Mouse (Mus musculus): Measurements from ENCODE around the gene Fam50b. TPM values are rescaled to one million over a fixed set of nuclear protein-coding genes. Genes with fewer than 3 reads are reported as not detected.

The Fam50b gene
- polyA plus RNA-seq, 1 experiment from 2014 or later, result not detected

DNA sequence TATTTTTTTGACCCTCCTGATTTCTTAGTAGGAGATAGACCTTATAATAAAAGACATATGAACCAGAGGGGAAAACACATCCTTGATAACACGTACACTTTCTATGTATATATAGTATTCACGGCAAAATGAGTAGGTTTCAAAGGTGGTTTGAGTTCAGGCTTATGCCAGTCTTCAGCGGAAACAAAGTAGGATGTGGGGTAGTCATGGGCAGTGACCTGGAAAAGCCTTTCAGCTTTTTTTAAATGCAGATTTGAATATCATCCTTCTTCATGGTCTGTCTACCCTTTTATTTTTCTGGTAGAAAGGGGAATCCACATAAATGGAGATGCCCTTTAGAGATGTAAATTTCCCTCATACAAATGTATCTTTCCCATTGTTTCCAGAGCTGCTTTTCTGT, 29.8 kb upstream of the Fam50b start:
- no peak overlapping the region for H3K27ac ChIP-seq
- DNase-seq (ENCODE audit: low spot score) (no peak), ATAC-seq (ENCODE audit: low FRiP score) (no peak)
- 30% methylated on average over 3 of the region's 3 CpGs for WGBS
- H3K27me3 ChIP-seq (ENCODE audit: control insufficient read depth, insufficient read depth, low read length), result no peaks in the 10 kb centered on the region
- H3K4me3 ChIP-seq (replicated peaks; ENCODE audit: low read length), result no peak overlapping the region
- no peaks in the 10 kb centered on the region for H3K36me3 ChIP-seq (replicated peaks; ENCODE audit: control insufficient read depth, insufficient read depth)
- H3K9ac ChIP-seq, result no peak overlapping the region
- no peaks in the 10 kb centered on the region for H3K9me3 ChIP-seq (ENCODE audit: control insufficient read depth, low read length)
- no peak overlapping the region for H3K4me2 ChIP-seq (replicated peaks)
- no peaks in the 10 kb centered on the region for H3K4me1 ChIP-seq (replicated peaks; ENCODE audit: control insufficient read depth, insufficient read depth, low read length)

DNA sequence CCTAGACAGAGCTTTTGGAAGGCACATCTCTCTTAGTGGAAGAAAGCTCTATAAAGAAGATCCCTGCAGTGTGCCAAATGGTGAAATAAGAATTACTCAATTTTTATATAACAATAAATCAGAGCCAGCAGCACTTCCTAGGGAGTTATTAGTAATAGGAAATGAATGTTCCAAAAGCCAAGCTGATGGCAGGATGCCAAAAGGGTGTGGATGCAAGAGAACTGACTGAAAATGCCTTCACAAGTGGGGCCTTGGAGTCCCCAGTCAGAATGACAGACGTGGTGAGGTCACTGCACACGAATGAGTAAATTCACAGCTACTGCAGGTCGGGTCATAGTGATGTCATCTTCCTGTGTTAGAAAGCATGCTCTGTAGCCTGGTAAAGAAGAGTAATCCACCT, 25.7 kb upstream of the Fam50b start:
- Histone ChIP-seq H3K27ac (no peak overlapping the region), H3K9me3 (ENCODE audit: control insufficient read depth, low read length) (no peaks in the 10 kb centered on the region), H3K4me3 (replicated peaks; ENCODE audit: low read length) (no peak overlapping the region), H3K4me1 (replicated peaks; ENCODE audit: control insufficient read depth, insufficient read depth, low read length) (no peaks in the 10 kb centered on the region), H3K4me2 (replicated peaks) (no peak overlapping the region), H3K9ac (no peak overlapping the region), H3K27me3 (ENCODE audit: control insufficient read depth, insufficient read depth, low read length) (no peaks in the 10 kb centered on the region), H3K36me3 (replicated peaks; ENCODE audit: control insufficient read depth, insufficient read depth) (no peaks in the 10 kb centered on the region)
- no peak for ATAC-seq (ENCODE audit: low FRiP score)
- no peak for DNase-seq (ENCODE audit: low spot score)
- 54% methylated on average over 3 of the region's 3 CpGs for WGBS

DNA sequence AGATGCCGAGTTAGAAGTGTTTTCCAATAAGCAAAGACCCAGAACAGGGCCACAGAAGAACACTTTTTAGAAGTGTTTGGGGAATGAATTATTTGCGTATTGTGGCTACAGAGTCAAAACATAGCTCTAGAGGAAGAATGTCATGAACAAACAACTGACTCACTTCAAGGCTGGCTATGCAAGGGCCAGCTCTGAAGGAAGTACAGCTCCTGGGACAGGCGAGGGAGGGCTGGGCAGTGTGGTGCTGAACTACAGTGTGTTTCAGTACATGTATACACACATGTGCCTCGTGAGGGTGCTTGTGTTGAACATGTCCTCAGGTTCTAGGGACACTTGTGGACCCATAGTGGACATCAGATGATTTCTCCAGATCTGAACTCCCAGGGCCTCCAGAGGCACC, 25.1 kb upstream of the Fam50b start:
- no peak overlapping the region for H3K9ac ChIP-seq
- no peaks in the 10 kb centered on the region for H3K9me3 ChIP-seq (ENCODE audit: control insufficient read depth, low read length)
- no peak overlapping the region for H3K4me3 ChIP-seq (replicated peaks; ENCODE audit: low read length)
- no peak overlapping the region for H3K27ac ChIP-seq
- no peaks in the 10 kb centered on the region for H3K4me1 ChIP-seq (replicated peaks; ENCODE audit: control insufficient read depth, insufficient read depth, low read length)
- ATAC-seq (ENCODE audit: low FRiP score), result no peak
- WGBS, result 93% methylated on average over 4 of the region's 4 CpGs
- no peaks in the 10 kb centered on the region for H3K27me3 ChIP-seq (ENCODE audit: control insufficient read depth, insufficient read depth, low read length)
- DNase-seq (ENCODE audit: low spot score), result no peak
- H3K36me3 ChIP-seq (replicated peaks; ENCODE audit: control insufficient read depth, insufficient read depth), result no peaks in the 10 kb centered on the region
- no peak overlapping the region for H3K4me2 ChIP-seq (replicated peaks)

DNA sequence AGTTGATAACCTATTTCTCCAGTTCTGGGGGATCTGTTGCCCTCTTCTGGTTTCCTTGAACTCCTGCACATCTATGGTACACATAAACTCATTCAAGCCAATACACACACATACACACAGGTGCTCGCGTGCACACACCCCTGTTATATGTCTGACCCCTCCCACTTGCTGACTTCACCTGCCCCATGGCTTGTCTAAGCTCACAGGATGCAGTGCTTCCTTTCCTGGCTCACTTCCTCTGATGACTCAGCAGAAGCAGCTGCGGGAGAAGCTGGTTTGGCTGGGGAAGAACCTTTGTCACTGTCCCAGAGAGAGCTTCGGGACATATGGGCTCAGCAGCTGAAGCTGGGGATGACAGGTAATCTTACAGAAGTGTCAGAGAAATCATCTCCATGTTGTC, 23.2 kb upstream of the Fam50b start:
- DNase-seq (ENCODE audit: low spot score) (no peak), ATAC-seq (ENCODE audit: low FRiP score) (no peak)
- 85% methylated on average over 4 of the region's 4 CpGs for WGBS
- no peak overlapping the region for H3K4me2 ChIP-seq (replicated peaks)
- H3K4me3 ChIP-seq (replicated peaks; ENCODE audit: low read length), result no peak overlapping the region
- no peaks in the 10 kb centered on the region for H3K36me3 ChIP-seq (replicated peaks; ENCODE audit: control insufficient read depth, insufficient read depth)
- no peaks in the 10 kb centered on the region for H3K9me3 ChIP-seq (ENCODE audit: control insufficient read depth, low read length)
- no peak overlapping the region for H3K27ac ChIP-seq
- no peak overlapping the region for H3K9ac ChIP-seq
- no peaks in the 10 kb centered on the region for H3K27me3 ChIP-seq (ENCODE audit: control insufficient read depth, insufficient read depth, low read length)
- no peaks in the 10 kb centered on the region; the same call in 1 of the 2 replicates for H3K4me1 ChIP-seq (replicated peaks; ENCODE audit: control insufficient read depth, insufficient read depth, low read length)

GRCm38 (mm10) chr13:34712881-34713280, 21.8 kb upstream of the Fam50b start:
- no peaks in the 10 kb centered on the region; the same call in 1 of the 2 replicates for H3K4me1 ChIP-seq (replicated peaks; ENCODE audit: control insufficient read depth, insufficient read depth, low read length)
- ATAC-seq (ENCODE audit: low FRiP score), result no peak
- WGBS, result 70% methylated on average over 1 of the region's 1 CpGs
- no peak overlapping the region for H3K4me2 ChIP-seq (replicated peaks)
- H3K27me3 ChIP-seq (ENCODE audit: control insufficient read depth, insufficient read depth, low read length), result no peaks in the 10 kb centered on the region
- H3K4me3 ChIP-seq (replicated peaks; ENCODE audit: low read length), result no peak overlapping the region
- no peak overlapping the region for H3K9ac ChIP-seq
- no peak for DNase-seq (ENCODE audit: low spot score)
- H3K27ac ChIP-seq, result no peak overlapping the region
- H3K36me3 ChIP-seq (replicated peaks; ENCODE audit: control insufficient read depth, insufficient read depth), result no peaks in the 10 kb centered on the region
- no peaks in the 10 kb centered on the region for H3K9me3 ChIP-seq (ENCODE audit: control insufficient read depth, low read length)

DNA sequence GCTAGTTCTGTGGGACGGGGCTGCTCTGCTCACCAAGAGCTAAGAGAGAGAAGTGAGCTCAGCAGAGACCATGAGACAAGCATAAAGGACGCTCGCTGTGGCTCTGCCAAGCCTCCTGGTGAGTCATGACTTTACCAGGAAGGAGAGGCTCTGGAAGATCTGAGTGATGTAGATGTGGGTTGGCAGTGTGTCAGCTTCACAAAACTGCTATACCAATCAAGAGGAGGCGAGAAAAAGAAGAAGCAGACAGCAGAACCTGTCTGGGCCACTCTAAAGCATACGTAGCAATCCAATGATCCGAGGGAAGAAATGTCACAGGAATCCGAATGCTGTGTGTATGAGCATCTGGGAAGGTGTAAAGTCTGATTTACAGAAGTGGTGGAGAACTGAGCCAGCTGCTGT, 19.2 kb upstream of the Fam50b start:
- Histone ChIP-seq H3K36me3 (replicated peaks; ENCODE audit: control insufficient read depth, insufficient read depth) (no peaks in the 10 kb centered on the region), H3K9me3 (ENCODE audit: control insufficient read depth, low read length) (no peaks in the 10 kb centered on the region), H3K9ac (no peak overlapping the region), H3K27me3 (ENCODE audit: control insufficient read depth, insufficient read depth, low read length) (no peaks in the 10 kb centered on the region), H3K4me2 (replicated peaks) (no peak overlapping the region), H3K4me3 (replicated peaks; ENCODE audit: low read length) (no peak overlapping the region), H3K4me1 (replicated peaks; ENCODE audit: control insufficient read depth, insufficient read depth, low read length) (no peaks in the 10 kb centered on the region; the same call in 1 of the 2 replicates), H3K27ac (no peak overlapping the region)
- DNase-seq (ENCODE audit: low spot score) (no peak), ATAC-seq (ENCODE audit: low FRiP score) (no peak)
- WGBS, result 57% methylated on average over 7 of the region's 7 CpGs

GRCm38 (mm10) chr13:34724831-34725592, 9.6 kb upstream of the Fam50b start:
- H3K4me3 ChIP-seq (replicated peaks; ENCODE audit: low read length), result no peak overlapping the region
- 72% methylated on average over 8 of the region's 8 CpGs for WGBS
- ATAC-seq (ENCODE audit: low FRiP score) (peak; percentile 18; the same call in 1 of the 2 replicates), DNase-seq (ENCODE audit: low spot score) (no peak)
- H3K27ac ChIP-seq, result no peak overlapping the region
- peaks cover 22% of the 10 kb centered on the region for H3K4me1 ChIP-seq (replicated peaks; ENCODE audit: control insufficient read depth, insufficient read depth, low read length)
- no peaks in the 10 kb centered on the region for H3K27me3 ChIP-seq (ENCODE audit: control insufficient read depth, insufficient read depth, low read length)
- H3K9ac ChIP-seq, result no peak overlapping the region
- no peak overlapping the region for H3K4me2 ChIP-seq (replicated peaks)
- H3K9me3 ChIP-seq (ENCODE audit: control insufficient read depth, low read length), result no peaks in the 10 kb centered on the region
- no peaks in the 10 kb centered on the region for H3K36me3 ChIP-seq (replicated peaks; ENCODE audit: control insufficient read depth, insufficient read depth)

DNA sequence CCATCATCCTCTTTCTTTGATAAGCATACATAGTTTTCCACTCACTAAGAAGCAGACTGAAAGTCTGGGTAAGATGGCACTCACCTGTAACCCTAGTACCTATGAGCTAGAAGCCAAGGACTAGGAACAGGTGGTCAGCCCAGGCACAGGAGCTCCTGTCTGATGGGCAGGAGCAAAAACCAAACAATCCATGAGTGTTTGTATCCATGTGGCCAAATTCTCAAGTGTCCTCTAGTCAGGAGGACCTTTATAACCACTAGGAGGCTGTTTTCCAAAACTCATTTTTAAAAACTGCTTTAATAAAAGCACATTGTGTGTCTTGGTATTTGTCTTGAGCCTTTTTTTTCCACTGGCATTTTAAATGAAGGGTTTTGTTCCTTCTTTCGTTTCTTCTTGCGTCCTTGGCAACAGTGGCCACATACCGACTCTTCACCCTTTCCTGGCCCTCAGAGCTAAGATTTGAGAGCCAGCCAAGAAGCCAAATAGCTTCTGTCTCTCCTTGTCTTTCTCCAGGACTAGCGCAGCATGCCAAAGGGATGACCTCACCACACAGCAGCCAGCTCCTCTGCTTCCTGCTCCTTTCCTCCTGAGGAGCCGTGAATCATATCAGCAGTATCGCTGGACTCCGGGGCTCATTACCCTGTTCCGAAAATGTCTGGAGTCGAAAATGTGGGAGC, 8.7 kb upstream of the Fam50b start:
- peak; percentile 54 for DNase-seq (ENCODE audit: low spot score)
- Histone ChIP-seq H3K4me3 (replicated peaks; ENCODE audit: low read length) (no peak overlapping the region), H3K36me3 (replicated peaks; ENCODE audit: control insufficient read depth, insufficient read depth) (no peaks in the 10 kb centered on the region), H3K4me2 (replicated peaks) (peak overlapping the region; percentile 30), H3K27me3 (ENCODE audit: control insufficient read depth, insufficient read depth, low read length) (no peaks in the 10 kb centered on the region), H3K9me3 (ENCODE audit: control insufficient read depth, low read length) (0 out of 2 replicates have a peak, but pooled peaks cover 4% of the 10 kb centered on the region), H3K9ac (peak overlapping the region; percentile 13; the same call in 1 of the 2 replicates), H3K27ac (peak overlapping the region; percentile 41; the same call in 1 of the 2 replicates), H3K4me1 (replicated peaks; ENCODE audit: control insufficient read depth, insufficient read depth, low read length) (peaks cover 22% of the 10 kb centered on the region)
- WGBS, result 34% methylated on average over 9 of the region's 9 CpGs
- ATAC-seq (ENCODE audit: low FRiP score), result peak; percentile 63; the same call in 1 of the 2 replicates

- H3K9ac ChIP-seq, result peak overlapping the region; percentile 13; the same call in 1 of the 2 replicates
- DNase-seq (ENCODE audit: low spot score) (no peak), ATAC-seq (ENCODE audit: low FRiP score) (peak; percentile 39; the same call in 1 of the 2 replicates)
- 55% methylated on average over 8 of the region's 8 CpGs for WGBS
- peak overlapping the region; percentile 30 for H3K4me2 ChIP-seq (replicated peaks)
- H3K4me1 ChIP-seq (replicated peaks; ENCODE audit: control insufficient read depth, insufficient read depth, low read length), result peaks cover 22% of the 10 kb centered on the region
- H3K4me3 ChIP-seq (replicated peaks; ENCODE audit: low read length), result no peak overlapping the region
- H3K27ac ChIP-seq, result peak overlapping the region; percentile 27; the same call in 1 of the 2 replicates
- H3K36me3 ChIP-seq (replicated peaks; ENCODE audit: control insufficient read depth, insufficient read depth), result no peaks in the 10 kb centered on the region
- no peaks in the 10 kb centered on the region for H3K27me3 ChIP-seq (ENCODE audit: control insufficient read depth, insufficient read depth, low read length)
- H3K9me3 ChIP-seq (ENCODE audit: control insufficient read depth, low read length), result 0 out of 2 replicates have a peak, but pooled peaks cover 5% of the 10 kb centered on the region
Measured at GRCm38 (mm10) chr13:34726477-34726805, 8.2 kb upstream of the Fam50b start.
